Mouse (Mus musculus) layer of hippocampus, postnatal 36 days (tissue): Measurements from ENCODE around the gene Kalrn. TPM values are rescaled to one million over a fixed set of nuclear protein-coding genes. Genes with fewer than 3 reads are reported as not detected.
A peak's percentile ranks its signal among the peaks of the same experiment; 100 is the strongest.
"Not testable (repeated sequence)": the region's sequence is repeated elsewhere in the genome, so short reads cannot be mapped to it uniquely, and the experiment has no call there.

Experiments used
- DNase-seq, 2 experiments: peaks; one replicate each; pipeline ENCODE4 v3.0.0; 2022
- total RNA-seq, 2 experiments: library from RNA; stranded (reverse); gene quantifications; 2 replicates each; pipeline ENCODE4 v1.2.3; 2021

Gene Kalrn
- total RNA-seq, 2 experiments from 2014 or later = 472 to 547 TPM

DNA sequence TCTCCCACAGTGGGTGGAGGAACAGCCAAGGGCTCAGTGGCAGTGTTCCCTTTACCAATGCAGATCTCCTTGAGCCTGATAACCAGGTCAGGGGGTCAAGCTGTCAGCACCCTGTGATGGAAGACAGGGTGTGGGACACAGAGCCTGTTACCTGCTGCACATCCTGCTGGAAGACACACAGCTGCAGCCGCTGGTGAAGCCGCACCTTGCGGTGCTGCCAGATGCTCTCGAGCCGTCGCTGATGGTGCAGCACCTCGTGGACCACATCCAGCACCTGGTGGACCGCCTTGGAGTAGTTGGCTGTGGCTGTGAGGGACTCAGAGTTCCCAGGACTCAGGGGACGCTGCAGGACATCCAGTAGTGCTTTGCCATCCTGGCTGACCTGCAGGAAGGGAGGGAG lies 265.9 kb downstream of the Kalrn start:
- no peak for DNase-seq

DNA sequence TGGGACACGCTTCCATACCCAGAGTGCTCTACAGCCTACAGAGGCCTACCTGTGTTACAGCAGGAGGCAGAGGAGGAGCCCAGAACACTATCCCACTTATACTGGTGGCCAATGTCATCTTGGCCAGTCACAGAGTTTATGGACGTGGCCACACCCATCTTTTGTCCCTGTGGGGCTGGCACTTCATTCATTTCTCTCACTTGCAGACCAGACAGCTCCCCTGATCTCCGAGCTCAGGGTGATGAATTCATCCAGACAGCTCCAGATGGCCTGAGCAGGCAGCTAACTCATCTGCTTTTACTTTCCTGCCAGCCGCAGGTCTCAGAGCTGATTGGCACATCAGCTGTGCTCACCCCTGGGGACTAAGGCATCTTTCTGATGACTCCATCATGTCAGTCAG lies 267.7 kb downstream of the Kalrn start:
- DNase-seq = no peak

DNA sequence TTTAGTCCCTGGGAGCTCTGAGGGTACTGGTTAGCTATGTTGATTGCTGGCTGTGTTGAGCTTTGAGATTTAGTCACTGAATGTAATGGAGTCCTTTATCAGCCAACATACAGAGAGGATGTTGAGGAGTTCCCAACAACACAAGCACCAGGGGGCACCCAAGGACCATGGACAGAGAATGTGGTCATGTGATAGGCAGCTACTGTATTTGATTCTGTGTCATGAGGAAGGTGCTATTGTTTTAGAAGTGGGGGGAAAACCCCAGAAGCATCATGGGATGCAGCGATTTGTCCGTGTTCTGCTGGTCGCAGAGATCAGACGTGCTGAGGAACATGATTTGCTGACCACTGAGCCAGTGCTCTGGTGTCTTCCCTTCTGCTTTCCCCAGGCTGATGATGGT lies 269.5 kb downstream of the Kalrn start:
- not testable (repeated sequence) for DNase-seq

- no peak for DNase-seq
Measured at GRCm38 (mm10) chr16:34302503-34302902, 270.8 kb downstream of the Kalrn start.

DNA sequence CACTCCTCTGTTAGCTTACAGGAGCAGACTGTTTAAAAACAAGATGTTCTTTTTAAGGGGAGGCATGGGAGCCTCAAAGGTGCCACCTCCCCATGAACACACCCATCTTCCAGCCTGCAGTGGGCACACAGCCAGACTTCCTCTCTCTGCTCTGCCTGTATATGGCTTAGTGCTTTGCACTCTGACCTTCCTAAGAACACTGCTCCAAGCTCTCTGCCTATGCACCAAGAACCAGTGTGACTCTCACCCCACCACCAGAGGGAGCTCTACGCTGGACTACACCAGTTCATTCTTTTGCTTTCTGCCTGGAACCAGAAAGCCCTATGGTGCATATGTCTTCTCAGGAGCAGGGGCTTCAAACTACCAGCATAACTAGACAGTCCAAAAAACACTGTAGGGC lies 271.3 kb downstream of the Kalrn start:
- DNase-seq = peak in 1 of 2 experiments; percentile 44

DNA sequence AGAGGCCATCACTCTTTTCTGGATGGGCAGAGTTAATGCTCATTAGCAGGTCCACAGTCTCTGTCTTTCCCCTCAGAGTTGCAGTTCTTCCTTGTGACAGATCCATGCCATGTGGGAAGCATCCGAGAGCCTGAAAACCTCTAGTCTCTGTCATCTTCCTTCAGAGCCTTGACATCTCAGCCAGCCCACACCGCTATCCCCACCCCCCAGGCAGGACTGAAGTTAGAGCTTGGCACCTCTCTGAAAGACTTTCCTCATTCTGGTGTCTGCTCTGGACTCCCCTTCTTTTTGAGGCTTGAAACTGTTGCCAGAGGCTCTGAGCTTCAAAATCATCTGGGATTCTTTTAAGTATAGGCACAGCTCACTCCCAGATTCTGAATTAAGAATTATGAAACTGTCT lies 274.1 kb downstream of the Kalrn start:
- DNase-seq = no peak

GRCm38 (mm10) chr16:34297911-34298682 lies 275.2 kb downstream of the Kalrn start:
- DNase-seq = no peak

DNA sequence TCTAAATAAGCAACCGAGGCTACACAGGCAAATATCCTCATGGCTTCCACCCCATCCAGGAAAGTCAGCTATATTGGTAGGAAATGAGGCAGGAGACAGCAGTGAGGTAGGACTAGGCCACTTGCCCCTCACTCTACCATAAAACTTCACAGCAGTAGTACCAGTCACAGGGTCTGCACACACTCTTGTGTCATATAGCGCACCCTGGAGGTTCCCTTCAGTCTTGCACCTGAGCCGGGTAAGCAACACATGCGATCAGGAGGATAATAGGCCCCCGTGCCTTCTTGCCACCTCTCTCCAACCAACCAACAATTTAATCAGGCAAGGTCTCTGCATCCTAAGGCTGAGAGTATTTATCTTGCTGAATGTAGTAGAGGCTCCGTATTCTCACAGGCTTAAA lies 278.8 kb downstream of the Kalrn start:
- DNase-seq = no peak

GRCm38 (mm10) chr16:34293675-34294074 lies 279.7 kb downstream of the Kalrn start:
- DNase-seq = no peak

GRCm38 (mm10) chr16:34289583-34289982 lies 283.7 kb downstream of the Kalrn start:
- no peak for DNase-seq

DNA sequence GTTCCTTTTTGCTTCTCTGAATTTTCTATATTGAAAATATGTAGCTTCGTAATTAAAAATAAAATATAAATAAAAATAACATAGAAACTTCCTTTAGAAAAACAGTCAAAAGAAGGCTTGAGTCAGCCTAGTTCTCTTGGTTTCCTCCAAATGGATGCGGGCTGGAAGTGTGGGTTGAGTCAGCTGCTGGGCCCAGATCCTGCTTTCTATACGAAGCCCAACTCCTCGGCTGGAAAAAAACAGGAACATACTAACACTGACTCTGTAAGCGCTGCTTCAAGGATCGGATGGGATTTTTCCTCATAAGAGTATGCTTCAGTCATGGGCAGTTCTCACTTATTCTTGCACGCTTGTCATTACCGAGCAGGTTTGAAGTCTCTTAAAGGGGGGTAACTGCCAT lies 291.3 kb downstream of the Kalrn start:
- no peak for DNase-seq

DNA sequence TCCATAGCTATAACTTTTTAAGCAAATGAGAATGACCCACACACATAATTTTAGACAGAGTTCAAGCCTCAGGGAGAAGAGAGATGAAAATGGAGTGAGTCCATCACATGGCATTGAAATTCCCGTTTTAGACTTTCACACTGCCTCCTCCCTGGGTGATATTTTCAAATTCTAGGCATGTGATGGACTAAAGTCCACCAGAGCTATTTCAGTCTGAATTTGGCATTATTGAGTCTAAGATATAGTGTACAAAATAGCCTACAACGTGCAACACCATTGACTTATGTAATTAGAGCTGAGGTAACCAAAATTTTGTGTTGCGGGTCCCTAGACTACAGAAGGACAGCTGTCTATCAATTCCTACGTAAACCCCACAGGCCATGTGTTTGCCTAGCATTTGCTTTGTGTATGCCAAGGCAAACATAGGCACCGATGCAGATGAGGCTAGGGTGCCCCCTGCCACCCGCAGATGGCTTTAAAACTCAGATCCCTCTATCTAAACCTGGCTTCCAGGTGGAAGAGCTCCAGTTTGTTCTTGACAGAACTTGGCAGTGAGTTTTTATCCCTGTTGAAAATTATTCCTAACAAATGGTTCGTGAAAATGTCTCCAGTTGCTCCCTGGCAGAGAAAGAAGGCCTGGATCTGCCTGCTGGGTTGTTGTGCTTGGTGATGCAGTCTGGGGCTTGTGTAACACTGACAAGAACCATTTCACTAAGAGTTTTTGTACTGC lies 293.5 kb downstream of the Kalrn start:
- DNase-seq = peak; percentile 63 to 72

- no peak for DNase-seq
Measured at GRCm38 (mm10) chr16:34278249-34278790, 295.0 kb downstream of the Kalrn start.

- no peak for DNase-seq
Measured at GRCm38 (mm10) chr16:34274607-34275006, 298.7 kb downstream of the Kalrn start.

- no peak for DNase-seq
Measured at GRCm38 (mm10) chr16:34271476-34271875, 301.9 kb downstream of the Kalrn start.

- DNase-seq = no peak
Measured at GRCm38 (mm10) chr16:34270681-34271080, 302.7 kb downstream of the Kalrn start.

- no peak for DNase-seq
Measured at GRCm38 (mm10) chr16:34269642-34270041, 303.7 kb downstream of the Kalrn start.

DNA sequence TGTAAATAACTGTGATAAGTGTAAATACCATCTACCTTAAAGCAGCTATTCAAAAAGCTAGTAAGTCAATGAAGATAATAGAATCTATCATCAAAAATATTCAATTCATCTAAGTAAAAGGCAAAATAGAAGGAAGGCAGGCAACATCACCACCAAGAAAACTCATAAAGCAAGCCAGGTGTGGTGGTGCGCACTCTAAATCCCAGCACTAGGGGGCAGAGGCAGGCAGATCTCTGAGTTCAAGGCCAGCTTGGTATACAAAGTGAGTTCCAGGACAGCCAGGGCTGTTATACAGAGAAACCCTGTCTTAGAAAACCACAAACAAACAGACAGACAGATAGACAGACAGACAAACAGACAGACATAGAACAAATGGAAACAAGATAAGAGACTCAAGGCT lies 305.6 kb downstream of the Kalrn start:
- DNase-seq = no peak

- DNase-seq = no peak
Measured at GRCm38 (mm10) chr16:34264671-34265070, 308.7 kb downstream of the Kalrn start.

DNA sequence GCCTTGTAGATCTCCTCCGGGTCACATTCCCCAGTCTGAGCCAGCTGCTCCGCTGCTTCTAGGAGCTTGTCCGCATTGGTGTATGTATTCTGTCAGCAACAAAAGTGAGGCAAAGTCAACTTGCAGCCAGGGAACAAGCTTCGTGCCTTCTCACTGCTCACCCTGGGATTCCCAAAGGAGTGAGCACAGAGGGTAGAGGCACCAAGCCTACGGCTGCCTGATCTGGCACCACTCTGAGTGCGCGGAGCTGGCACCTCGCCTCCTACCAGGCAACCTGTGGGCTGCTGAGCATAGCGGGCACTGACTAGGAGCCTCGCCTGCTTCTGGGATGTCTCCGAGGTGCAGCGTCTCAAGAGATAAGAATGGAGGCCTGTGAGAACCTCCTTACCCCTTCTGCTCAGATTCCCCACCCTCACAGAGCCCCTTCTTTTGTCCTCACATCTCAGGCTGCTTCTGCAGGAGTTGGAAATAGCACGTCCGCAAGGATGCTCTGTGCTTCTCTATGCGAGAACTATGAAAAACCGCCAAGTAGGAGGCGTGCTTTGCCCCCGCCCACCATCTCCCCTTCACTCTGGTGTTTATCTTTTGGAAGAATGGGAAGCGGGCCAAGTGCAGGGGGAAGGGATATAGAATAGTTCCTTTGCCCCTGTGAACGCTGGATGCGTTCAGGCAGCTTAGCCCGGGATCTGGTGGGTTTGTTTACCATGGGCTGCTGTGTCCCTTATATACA lies 310.4 kb downstream of the Kalrn start:
- DNase-seq = peak; percentile 66 to 79

GRCm38 (mm10) chr16:34260971-34261924 lies 312.1 kb downstream of the Kalrn start:
- no peak for DNase-seq

- DNase-seq = no peak
Measured at GRCm38 (mm10) chr16:34254646-34255022, 318.7 kb downstream of the Kalrn start.
